Mouse (Mus musculus) urinary bladder, postnatal 36 days (tissue): ENCODE measurements at regions not wholly inside any gene's neighbourhood (a gene's known extent, or its start where the extent isn't known, plus 50 kb on each side); places are given as distances from the start of the nearest gene placed in this dataset.

Experiments used
- DNase-seq, 2 experiments: peaks; one replicate each; pipeline ENCODE4 v3.0.0; 2022; ENCODE audit warnings: low spot score in 2 of 2, mixed read lengths in 1 of 2

GRCm38 (mm10) chr7:37337616-37338015 lies 435.8 kb downstream of the Zfp536 start:
- DNase-seq = no peak

- DNase-seq = no peak
Measured at GRCm38 (mm10) chr7:37338067-37338501, 435.4 kb downstream of the Zfp536 start.

- no peak for DNase-seq
Measured at GRCm38 (mm10) chr7:37342613-37343012, 430.8 kb downstream of the Zfp536 start.

GRCm38 (mm10) chr7:37343021-37343593 lies 430.3 kb downstream of the Zfp536 start:
- no peak for DNase-seq

GRCm38 (mm10) chr7:37343691-37344233 lies 429.7 kb downstream of the Zfp536 start:
- no peak for DNase-seq

- peak; percentile 67 to 75 for DNase-seq
Measured at GRCm38 (mm10) chr7:37346041-37346440, 427.4 kb downstream of the Zfp536 start.

GRCm38 (mm10) chr7:37357647-37358395 lies 415.6 kb downstream of the Zfp536 start:
- peak; percentile 83 to 85 for DNase-seq

GRCm38 (mm10) chr7:37358492-37358891 lies 414.9 kb downstream of the Zfp536 start:
- DNase-seq = no peak

GRCm38 (mm10) chr7:37359473-37359872 lies 414.0 kb downstream of the Zfp536 start:
- DNase-seq = no peak

GRCm38 (mm10) chr7:37360171-37360570 lies 413.3 kb downstream of the Zfp536 start:
- DNase-seq = no peak

GRCm38 (mm10) chr7:37361802-37362441 lies 411.5 kb downstream of the Zfp536 start:
- peak in 1 of 2 experiments; percentile 48 for DNase-seq

- DNase-seq = no peak
Measured at GRCm38 (mm10) chr7:37362879-37363278, 410.6 kb downstream of the Zfp536 start.

- DNase-seq = no peak
Measured at GRCm38 (mm10) chr7:37363629-37364175, 409.7 kb downstream of the Zfp536 start.

- no peak for DNase-seq
Measured at GRCm38 (mm10) chr7:37364221-37364620, 409.2 kb downstream of the Zfp536 start.

GRCm38 (mm10) chr7:37366006-37366405 lies 407.4 kb downstream of the Zfp536 start:
- DNase-seq = no peak

GRCm38 (mm10) chr7:37369698-37370097 lies 403.7 kb downstream of the Zfp536 start:
- DNase-seq = no peak

GRCm38 (mm10) chr7:37373864-37374263 lies 399.6 kb downstream of the Zfp536 start:
- DNase-seq = peak; percentile 68 to 75

GRCm38 (mm10) chr7:37375044-37375443 lies 398.4 kb downstream of the Zfp536 start:
- DNase-seq = no peak

GRCm38 (mm10) chr7:37375591-37375990 lies 397.9 kb downstream of the Zfp536 start:
- DNase-seq = no peak

- no peak for DNase-seq
Measured at GRCm38 (mm10) chr7:37376207-37376606, 397.2 kb downstream of the Zfp536 start.

- DNase-seq = peak in 1 of 2 experiments; percentile 20
Measured at GRCm38 (mm10) chr7:37377889-37378521, 395.4 kb downstream of the Zfp536 start.

- no peak for DNase-seq
Measured at GRCm38 (mm10) chr7:37387871-37388270, 385.6 kb downstream of the Zfp536 start.
